Mouse (Mus musculus): ENCODE data around the gene Myef2.
"Not testable (repeated sequence)": the region's sequence is repeated elsewhere in the genome, so short reads cannot be mapped to it uniquely, and the experiment has no call there.

Gene Myef2

GRCm38 (mm10) chr2:125123477-125123852 lies at the start of gene Myef2:
TSS of gene Myef2 (minus strand) at chr2:125123661.
- DNase-seq = peak; percentile 45 to 69

- peak; percentile 49 to 51 for DNase-seq
Measured at GRCm38 (mm10) chr2:125162012-125162470, 38.6 kb upstream of the Myef2 start.

- no peak for DNase-seq
Measured at GRCm38 (mm10) chr2:125155504-125155903, 32.0 kb upstream of the Myef2 start.

GRCm38 (mm10) chr2:125154294-125154693 lies 30.8 kb upstream of the Myef2 start:
- no peak for DNase-seq

- peak; percentile 46 to 71 for DNase-seq
Measured at GRCm38 (mm10) chr2:125152388-125152787, 28.9 kb upstream of the Myef2 start, which contains the start of gene Slc12a1. TSS of gene Slc12a1 (plus strand) at chr2:125152505.

GRCm38 (mm10) chr2:125142336-125142735 lies 18.9 kb upstream of the Myef2 start:
- no peak for DNase-seq

- DNase-seq = no peak
Measured at GRCm38 (mm10) chr2:125136846-125137245, 13.4 kb upstream of the Myef2 start.

- peak; percentile 23 to 60 for DNase-seq
Measured at GRCm38 (mm10) chr2:125135903-125136811, 12.7 kb upstream of the Myef2 start, which contains the start of gene Ctxn2. TSS of gene Ctxn2 (plus strand) at chr2:125136692.

GRCm38 (mm10) chr2:125134113-125134512 lies 10.7 kb upstream of the Myef2 start:
- no peak for DNase-seq

- DNase-seq = no peak
Measured at GRCm38 (mm10) chr2:125126792-125127191, 3.3 kb upstream of the Myef2 start.

GRCm38 (mm10) chr2:125125824-125126223 lies 2.4 kb upstream of the Myef2 start:
- no peak for DNase-seq

- DNase-seq = peak; percentile 14 to 37
Measured at GRCm38 (mm10) chr2:125122624-125123476, 611 bp downstream of the Myef2 start.

GRCm38 (mm10) chr2:125122288-125122623 lies 1.2 kb downstream of the Myef2 start:
- no peak for DNase-seq

GRCm38 (mm10) chr2:125119381-125120110 lies 3.9 kb downstream of the Myef2 start:
- DNase-seq = no peak

GRCm38 (mm10) chr2:125106536-125106935 lies 16.9 kb downstream of the Myef2 start:
- DNase-seq = peak; percentile 22 to 31

GRCm38 (mm10) chr2:125104491-125104890 lies 19.0 kb downstream of the Myef2 start:
- DNase-seq = not testable (repeated sequence)

- not testable (repeated sequence) for DNase-seq
Measured at GRCm38 (mm10) chr2:125092123-125092522, 31.3 kb downstream of the Myef2 start.

- DNase-seq = no peak
Measured at GRCm38 (mm10) chr2:125088757-125089156, 34.7 kb downstream of the Myef2 start.

- DNase-seq = no peak
Measured at GRCm38 (mm10) chr2:125083879-125084278, 39.6 kb downstream of the Myef2 start.

GRCm38 (mm10) chr2:125073056-125073780 lies 50.2 kb downstream of the Myef2 start:
- DNase-seq = peak; percentile 39 to 55

GRCm38 (mm10) chr2:125068696-125069095 lies 54.8 kb downstream of the Myef2 start:
- DNase-seq = no peak

- no peak for DNase-seq
Measured at GRCm38 (mm10) chr2:125067894-125068293, 55.6 kb downstream of the Myef2 start, which contains the start of gene Slc24a5. TSS of gene Slc24a5 (plus strand) at chr2:125068124.
